Mouse (Mus musculus) megakaryocyte-erythroid progenitor cell, adult 5-6 weeks (primary cell): ENCODE data around the gene Cage1. TPM values are rescaled to one million over a fixed set of nuclear protein-coding genes. Genes with fewer than 3 reads are reported as not detected.

ENCODE experiments used
- ATAC-seq: replicated peaks from 2 replicates; pipeline ENCODE4 v1.8.0; 2016; ENCODE audit warnings: mild to moderate bottlenecking, inconsistent platforms; ENCODE audit not compliant: severe bottlenecking, poor library complexity, low FRiP score, low TSS enrichment
- total RNA-seq, 2 experiments: library from RNA; stranded (forward) in 1 of 2; stranded (reverse) in 1 of 2; fragments of 200-1000, 215-1000 nt in 1 of 2; fragments of >200 nt in 1 of 2; fragmentation: Nextera tagmentation in 1 of 2; gene quantifications; 2 replicates each; pipeline ENCODE4 v1.2.3; 2014 to 2017

The Cage1 gene
- total RNA-seq, 2 experiments from 2014 or later = 3.4 to 5.5 TPM

DNA sequence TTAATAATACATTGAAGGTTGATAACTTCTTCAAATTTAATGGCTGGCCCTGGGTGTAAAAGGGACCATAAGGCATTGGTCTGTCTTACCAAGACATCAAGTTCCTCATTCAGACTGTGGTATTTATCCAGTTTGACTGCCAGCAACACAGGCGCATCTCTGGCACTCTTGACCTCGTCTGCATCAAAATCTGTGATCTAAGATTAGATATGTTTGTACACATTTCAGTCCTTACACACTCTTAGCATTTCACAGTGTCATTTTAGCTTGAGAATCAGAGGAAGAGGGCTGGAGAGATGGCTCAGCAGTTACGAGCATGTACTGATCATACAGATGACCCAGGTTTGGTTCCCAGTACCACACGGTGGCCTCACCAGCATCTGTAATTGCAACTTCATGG lies 21.3 kb downstream of the Cage1 start:
- no peak for ATAC-seq

DNA sequence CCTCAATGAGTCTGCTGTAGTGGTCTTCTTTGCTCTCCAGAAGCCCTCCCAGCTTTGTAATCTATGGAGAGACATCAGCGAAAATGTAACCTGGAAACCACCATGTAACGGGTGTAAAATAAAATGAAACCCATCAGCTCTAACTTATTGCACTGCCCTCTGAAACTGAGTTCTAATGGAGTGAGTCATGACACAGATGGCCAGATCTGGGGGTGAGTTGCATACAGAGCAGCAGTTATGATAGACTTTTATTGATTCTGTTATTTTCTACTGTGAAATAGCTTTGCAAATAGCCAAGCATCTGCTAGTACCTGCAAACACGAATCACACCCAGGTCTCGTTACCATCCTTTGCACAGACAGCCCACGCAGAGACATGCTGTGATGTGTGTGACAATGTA lies 24.4 kb downstream of the Cage1 start:
- no peak for ATAC-seq

DNA sequence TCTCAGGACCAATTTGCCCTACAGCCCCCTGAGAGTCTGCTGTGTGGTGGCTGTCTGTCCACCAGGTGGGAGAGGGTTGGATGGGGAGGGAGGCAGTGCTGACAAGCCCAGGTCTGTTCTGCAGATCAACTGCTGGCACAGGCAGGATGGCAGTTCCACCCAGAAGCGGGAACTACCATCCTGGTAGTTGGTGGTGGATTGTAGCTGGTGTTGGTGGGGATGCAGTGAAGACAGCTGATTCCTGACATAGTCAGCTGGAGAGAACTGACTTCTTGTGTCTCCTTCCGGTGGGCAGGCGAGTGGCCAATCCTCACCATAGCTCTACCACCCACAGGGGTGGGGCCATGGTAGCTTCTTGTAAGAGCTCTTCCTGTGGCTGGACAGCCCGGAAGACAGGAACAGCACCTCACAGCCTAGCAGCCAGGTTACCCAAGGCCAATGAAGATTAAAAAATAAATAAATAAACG lies 26.4 kb downstream of the Cage1 start:
- ATAC-seq = peak; percentile 78

DNA sequence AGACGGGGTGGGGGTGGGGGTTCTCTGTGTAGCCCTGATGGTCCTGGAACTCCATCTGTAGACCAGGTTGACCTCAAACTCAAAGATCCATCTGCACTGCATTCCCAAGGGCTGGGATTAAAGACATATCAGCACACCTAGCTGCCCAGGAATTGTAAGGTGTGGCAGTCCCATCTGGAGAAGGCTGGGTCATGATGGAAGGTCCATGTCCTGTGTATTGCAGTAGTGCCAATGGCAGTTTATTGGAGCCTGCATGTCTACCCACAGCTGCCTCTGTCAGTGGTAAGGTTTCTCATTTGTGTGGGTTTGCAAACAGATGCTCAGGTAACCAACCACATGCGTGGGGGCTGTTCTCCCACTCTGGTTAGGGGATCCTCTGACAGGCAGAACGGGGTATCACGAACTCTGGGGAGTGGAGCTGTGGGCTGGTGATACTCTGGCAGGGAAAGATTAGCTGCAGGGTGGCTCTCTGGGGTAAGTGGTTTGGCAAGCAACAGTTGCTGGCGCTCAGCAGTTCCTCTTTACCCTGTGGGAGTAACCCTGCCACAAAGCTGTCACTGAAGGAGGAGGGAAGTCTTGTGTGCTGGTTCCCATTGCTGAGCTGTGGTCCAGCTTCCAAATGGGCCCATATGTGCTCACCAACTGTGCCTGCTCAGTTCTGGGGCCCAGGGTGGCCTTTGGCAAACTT lies 27.0 kb downstream of the Cage1 start:
- ATAC-seq = peak; percentile 98

DNA sequence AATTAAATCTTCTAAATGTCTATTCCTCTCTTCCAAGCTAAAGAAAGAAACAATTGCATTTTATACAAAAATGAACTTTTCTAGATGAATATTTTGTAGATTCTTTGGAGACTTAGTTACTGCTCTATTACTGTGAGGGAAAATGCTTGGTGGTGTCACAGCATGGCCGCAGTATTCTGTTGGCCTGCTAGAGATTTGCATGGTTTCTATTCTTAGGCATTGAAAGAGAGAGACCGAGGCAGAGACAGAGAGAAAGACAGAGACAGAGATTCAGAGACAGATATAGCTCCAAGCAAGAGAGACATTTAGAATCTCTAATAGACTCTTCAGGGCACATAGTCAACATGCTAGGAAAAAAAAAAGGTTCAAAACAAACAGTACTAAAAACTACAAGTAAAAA lies 28.9 kb downstream of the Cage1 start:
- ATAC-seq = no peak

DNA sequence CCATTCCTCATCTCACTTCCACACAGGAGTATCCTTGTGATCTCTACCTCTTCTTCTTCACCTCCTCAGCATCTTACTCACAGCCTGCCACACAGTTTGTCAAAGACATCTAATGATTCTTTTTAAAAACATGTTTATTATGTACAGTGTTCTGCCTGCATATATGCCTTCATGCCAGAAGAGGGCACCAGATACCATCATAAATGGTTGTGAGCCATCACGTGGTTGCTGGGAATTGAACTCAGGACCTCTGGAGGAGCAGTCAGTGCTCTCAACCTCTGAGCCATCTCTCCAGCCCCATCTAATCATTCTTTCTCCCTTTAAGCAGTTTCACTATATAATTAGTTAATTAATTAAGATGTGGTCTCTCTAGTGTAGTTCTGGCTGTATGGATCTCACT lies 34.4 kb downstream of the Cage1 start:
- no peak for ATAC-seq

DNA sequence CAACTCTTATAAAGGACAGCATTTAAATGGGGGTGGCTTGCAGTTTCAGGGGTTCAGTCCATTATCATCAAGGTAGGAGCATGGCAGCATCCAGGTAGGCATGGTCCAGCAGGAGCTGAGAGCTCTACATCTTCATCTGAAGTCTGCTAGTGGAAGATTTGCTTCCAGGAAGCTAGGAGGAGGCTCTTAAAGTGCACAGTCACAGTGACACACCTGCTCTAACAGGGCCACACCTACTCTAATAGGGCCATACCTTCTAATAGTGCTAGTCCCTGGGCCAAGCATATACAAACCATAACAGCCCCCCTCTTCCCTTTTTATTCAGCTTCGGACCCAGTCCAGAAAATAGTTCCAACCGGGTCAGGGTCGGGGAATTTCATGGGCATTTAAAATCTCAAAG lies 37.2 kb downstream of the Cage1 start:
- ATAC-seq = no peak

DNA sequence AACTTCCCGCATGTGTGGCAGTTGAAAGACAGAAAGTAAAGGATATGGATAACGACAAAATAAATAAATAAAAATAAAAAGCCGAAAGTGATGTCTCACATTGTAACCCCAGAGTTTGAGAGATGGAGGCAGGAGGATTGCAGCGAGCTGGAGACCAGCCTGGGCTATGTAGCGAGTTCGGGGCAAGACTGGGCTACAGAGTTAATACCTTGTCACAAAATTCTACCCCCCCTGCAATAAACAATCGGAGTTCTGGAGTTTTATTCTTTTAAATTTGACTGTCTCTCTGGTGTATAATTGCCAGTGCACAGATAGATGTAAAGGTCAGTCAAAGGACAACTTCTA lies 42.5 kb downstream of the Cage1 start:
- no peak for ATAC-seq

DNA sequence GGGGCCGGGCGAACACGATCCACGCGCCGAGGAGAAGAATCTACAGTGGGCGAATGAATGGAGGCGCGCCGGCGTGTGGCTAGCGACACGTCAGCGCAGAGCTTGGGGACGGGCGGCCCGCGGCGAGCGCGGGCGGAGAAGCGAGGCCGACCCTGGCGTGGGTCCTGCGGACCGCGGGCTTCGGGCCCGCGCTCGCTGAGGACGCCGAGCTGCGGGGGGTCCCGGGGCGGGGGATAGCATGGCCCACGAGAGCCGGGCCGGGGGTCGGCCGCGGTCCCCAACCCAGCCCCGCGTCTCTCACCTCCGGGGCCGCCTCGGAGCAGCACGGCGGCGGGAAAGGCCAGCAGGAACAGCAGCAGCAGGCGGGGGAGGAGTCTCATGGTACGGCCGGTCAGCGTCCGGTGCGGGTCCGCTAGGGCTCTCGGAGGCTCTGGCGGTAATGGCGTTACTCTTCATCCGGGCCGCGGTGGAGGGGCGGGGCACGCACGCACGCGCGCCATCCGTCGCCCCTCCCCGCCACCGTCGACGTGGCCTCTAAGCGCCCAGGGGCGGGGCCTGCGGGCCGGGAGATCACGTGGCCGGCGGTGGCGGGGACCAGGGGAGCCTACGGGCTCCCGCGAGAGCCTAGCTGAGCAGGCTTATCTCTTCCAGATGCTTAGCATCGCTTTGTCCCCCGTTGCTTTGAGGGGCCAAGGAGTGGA lies 43.0 kb downstream of the Cage1 start, which contains the start of gene Ssr1:
Gene Ssr1 (minus strand): TSS at position 514 of the 701 bp plus-strand sequence.
- ATAC-seq = peak; percentile 95

DNA sequence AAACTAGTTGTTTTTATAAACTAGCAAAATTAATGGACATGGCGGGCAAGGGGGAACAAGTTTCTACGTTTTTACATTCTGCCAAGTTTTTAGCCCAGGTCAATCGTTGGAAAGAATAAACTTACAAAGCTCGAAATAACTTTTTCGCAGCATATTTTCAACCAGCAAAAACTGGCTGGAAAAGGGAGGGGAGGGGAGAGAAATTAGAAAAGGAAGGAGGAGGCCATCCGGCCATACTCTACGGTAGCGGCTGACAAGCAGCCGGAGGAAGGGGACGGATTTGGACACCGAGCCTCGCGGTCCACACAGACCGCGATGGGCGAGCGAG lies 43.5 kb downstream of the Cage1 start:
- no peak for ATAC-seq

DNA sequence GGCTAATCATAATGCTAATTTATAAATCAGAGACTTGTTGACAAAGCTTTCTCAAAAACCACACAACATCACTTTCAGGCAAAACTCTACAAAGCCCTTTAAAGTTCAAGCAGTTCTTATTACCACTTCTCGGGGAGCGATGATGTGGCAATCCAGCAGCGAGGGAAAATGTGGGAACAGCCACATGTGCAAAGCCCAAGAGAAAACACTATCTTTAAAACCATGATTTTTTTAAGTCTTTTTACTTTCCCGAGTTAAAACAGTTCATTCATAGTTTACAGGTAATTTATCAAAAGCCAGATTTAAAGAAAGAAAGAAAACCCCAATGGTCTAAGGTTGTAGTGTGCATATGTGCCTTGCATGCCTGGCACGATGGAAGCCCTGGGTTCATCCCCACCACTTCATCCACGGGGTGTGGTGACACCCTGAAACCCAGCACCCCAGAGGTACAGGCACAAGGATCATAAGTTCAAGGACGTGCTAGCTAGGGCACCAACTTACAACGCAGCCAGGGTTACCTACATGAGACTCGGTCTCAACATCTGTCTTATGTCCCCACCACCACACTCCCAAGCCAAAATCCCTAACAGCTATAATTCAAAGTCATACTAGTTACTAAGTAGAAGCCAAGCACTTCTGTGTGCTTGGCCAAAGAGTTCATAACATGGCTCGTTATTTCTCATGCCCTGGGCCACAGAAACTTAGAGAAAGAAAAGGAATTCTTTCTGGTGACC lies 44.1 kb downstream of the Cage1 start:
- ATAC-seq = peak; percentile 48; the same call in 1 of the 2 replicates

DNA sequence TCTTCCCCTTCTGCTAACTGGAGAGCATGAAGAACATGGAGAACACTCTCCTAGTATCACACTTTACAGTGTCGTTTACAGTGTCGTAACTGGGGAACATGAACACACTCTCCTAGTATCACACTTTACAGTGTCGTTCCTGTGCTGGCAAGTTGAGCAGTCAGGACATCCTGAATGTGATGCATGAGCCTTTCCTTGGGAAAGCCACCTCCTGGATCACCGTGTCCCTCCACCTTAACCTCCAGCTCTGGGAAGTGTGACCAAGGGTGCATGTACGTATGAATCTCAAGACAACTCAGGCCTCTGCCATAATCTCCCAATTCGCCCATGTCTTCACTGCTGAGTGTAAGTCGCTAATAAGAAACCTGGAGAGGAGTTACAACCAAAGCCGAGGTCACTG lies 47.2 kb downstream of the Cage1 start:
- ATAC-seq = no peak

DNA sequence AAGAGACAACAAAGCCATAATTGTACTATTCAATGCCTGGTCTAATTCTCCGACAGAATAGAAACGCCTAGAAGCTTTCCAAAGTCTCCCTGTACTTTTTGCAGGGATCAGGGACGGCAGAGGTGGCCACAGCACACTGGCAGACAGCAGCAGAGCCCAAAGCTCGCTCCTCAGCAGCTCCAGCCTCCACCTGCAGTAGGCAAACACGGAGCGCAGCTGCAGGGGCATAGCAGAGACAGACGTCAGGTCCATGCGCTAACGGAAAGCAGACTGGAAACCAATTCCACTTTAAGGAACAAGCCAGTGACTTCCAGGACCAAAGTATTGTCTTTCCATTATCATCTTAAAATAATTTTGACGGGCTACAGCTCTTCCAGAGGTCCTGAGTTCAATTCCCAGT lies 50.7 kb downstream of the Cage1 start:
- no peak for ATAC-seq

DNA sequence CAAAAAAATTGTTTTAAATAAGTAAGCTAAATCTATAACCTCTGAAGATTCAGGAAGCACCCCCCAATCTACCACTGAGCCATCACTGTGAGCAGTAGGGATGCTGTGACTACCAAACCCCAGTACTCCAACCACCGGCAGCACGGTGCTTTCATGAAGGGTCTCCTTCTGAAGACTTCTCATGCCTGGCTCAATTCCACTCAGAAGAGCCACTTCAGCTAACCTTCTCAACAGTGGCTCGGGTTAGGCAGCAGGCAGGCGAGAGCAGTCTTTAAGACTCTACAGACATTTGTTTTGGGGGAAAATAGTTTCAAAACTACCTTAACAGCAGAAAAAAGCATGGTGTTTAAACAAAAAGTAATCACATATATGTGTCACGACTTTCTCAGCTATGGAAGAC lies 55.8 kb downstream of the Cage1 start:
- ATAC-seq = no peak

DNA sequence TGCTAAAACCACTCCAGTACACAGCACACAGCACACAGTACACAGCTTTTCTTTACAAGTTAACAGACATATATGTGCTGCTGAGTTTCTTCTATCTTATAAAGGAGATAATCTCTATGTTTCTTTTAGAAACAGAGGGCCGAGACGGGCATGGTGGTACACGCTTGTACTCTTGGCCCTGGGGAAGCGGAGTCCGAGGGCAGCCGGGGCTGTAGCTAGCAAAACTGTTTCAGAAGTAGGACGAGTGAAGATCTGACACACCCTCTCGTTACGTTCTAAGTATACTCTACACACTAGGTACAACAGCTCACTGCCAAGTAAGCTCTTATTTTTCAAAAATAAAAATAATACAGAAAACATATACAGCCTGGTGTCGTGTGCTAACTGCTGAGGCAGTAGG lies 56.5 kb downstream of the Cage1 start:
- ATAC-seq = no peak

DNA sequence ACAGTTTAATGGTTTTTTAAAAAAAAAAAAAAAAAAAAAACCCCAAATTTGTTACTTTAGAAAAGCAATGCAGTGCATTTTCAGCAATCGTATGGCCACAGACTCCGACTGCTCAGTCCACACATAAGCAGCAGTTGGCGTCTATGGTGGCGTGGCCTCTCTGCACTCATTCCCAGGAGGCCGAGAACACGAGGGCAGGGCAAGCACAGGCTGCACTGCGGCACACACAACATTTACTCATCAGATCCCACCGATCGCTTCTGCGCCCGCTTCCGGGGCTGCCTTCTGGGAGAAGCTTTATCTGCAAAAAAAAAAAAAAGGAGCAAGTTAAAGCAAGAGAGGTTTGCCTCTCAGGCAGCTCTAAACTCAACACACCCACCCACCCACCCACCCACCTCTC lies 57.4 kb downstream of the Cage1 start:
- ATAC-seq = no peak

DNA sequence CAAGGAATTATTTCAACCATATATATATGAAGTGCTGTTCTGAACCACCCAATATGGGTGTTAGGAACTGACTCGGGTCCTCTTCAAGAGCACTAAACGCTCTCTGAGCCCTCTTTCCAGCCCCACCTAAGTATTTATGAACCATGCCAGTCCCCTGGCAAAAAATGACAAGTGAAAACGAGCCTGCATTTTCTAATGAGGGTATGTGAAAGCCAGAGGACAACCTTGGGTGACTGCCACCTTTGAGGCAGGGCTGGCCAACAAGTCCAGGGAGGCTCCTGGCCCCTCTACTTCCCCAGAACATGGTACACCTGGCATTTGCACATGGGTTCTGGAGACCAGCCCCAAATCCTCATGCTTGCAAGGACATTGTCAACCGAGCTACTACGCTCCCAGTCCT lies 62.1 kb downstream of the Cage1 start:
- no peak for ATAC-seq

DNA sequence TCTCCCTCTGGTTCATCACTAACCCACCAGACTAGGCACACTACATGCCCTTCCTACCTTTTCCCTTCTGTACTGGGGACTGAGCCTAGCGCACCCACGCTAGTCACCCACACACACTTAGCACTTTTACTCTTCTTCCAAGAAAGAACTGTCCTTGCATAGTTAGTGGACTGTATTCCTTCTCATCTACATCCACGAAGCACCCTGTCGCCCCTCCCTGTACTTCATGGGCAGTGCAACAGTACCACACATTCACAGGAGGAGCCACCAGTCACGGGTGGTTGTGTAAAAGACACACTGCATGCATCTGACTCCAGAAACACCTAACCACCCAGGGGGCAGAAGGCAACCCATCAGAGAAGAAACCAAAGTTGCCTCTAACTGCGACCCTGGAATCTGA lies 62.8 kb downstream of the Cage1 start:
- ATAC-seq = no peak

DNA sequence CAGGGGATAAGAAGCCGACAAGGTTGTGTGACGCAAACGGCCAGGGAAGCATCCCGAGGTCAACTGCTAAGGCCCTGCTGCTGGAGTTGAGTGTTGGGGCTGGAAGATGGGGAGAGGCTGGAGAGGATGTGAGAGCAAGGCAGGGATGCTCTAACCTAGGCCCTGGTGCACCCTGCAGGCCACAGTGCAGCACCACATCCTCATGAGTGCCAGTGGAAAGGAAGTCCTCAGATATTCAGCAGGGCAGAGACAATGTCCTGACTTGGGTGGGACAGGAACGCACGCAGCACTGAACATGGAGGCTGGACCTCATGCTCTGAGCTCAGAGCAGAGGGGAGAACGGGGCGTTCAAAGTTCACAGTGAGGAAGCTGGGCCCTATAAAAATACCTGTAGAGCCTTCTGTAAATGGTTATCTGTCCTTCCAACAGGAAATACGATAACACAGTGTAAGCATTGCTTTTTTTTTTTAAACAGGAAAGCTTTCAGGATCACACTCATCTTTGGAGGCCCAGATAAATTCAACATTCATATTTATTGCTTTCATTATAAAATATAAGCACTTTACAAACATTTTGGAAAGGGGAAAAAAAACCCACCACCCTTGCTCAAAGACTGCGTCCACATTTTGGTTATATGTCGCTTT lies 65.9 kb downstream of the Cage1 start:
- peak; percentile 55; the same call in 1 of the 2 replicates for ATAC-seq

DNA sequence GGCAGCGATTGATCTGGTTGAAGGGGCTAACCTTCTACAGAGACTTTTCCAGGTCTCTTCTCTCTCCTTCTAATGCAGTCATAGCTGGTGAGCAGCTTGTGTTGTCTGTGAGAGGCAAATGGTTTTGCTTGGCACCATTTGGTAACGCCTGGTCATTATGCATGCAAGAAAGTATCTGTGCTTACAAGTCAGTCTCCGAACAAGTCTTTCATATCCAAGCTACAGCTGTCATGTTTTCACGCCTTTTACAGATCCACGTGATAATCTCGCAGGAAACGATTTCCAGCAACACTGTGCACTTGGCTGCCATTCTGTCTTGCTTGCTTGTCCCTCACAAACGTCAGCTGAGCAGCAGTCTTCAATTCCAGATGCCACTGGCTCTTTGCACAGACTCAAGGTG lies 66.9 kb downstream of the Cage1 start:
- ATAC-seq = no peak
